ENCODE assay signal across 20 mouse cellular contexts in genomic region chr5:104728399-104728798, GRCm38 (mm10).
"Had no signal": no experiment of that assay in that cellular context is flagged by ENCODE, and none has a peak within 500 bp of the region (broad histone marks: within the 10 kb centered on the region; RNA-seq: fewer than 3 reads in every experiment).

No protein-coding gene starts in this region.

- H3K27me3 ChIP-seq: lung, embryonic 15.5 days; megakaryocyte, embryonic 14.5 days; midbrain, embryonic 13.5 days; midbrain, embryonic 15.5 days; neural tube, embryonic 12.5 days; stomach, embryonic 15.5 days had no signal

- H3K9me3 ChIP-seq: lung, embryonic 15.5 days; megakaryocyte, embryonic 14.5 days; stomach, embryonic 15.5 days had no signal

- DNase-seq: liver, postnatal 0 days; lung, adult 2 months; lung, postnatal 14 days; lung, postnatal 36 days; retina, postnatal 1 day; right cerebral cortex, adult 18-20 months; right cerebral cortex, postnatal 14 days; thymus, adult 2 months; thymus, postnatal 25 days; thymus, postnatal 4 days had no signal

- H3K27ac ChIP-seq: lung, embryonic 15.5 days; macrophage; midbrain, embryonic 13.5 days; midbrain, embryonic 15.5 days; neural tube, embryonic 12.5 days; stomach, embryonic 15.5 days; stomach, postnatal 0 days had no signal

- H3K36me3 ChIP-seq: lung, embryonic 15.5 days; midbrain, embryonic 13.5 days; midbrain, embryonic 15.5 days; neural tube, embryonic 12.5 days; stomach, embryonic 15.5 days had no signal

- H3K4me1 ChIP-seq: lung, embryonic 15.5 days; megakaryocyte, embryonic 14.5 days; midbrain, embryonic 13.5 days; midbrain, embryonic 15.5 days; neural tube, embryonic 12.5 days; stomach, embryonic 15.5 days had no signal

- H3K4me3 ChIP-seq: lung, embryonic 15.5 days; megakaryocyte, embryonic 14.5 days; midbrain, embryonic 13.5 days; midbrain, embryonic 15.5 days; neural tube, embryonic 12.5 days; stomach, embryonic 15.5 days had no signal

- H3K9ac ChIP-seq: liver, postnatal 0 days; lung, embryonic 15.5 days; midbrain, embryonic 13.5 days; midbrain, embryonic 15.5 days; neural tube, embryonic 12.5 days; stomach, embryonic 15.5 days had no signal

- H3K4me2 ChIP-seq: lung, embryonic 15.5 days; midbrain, embryonic 11.5 days; midbrain, embryonic 13.5 days; midbrain, embryonic 15.5 days; neural tube, embryonic 12.5 days; stomach, embryonic 15.5 days had no signal

- ATAC-seq: liver, postnatal 0 days; lung, postnatal 0 days; midbrain, embryonic 13.5 days; midbrain, embryonic 15.5 days had no signal
